ENCODE assay signal across 17 mouse cellular contexts in genomic region chr2:49797444-49798143, GRCm38 (mm10). TPM values are rescaled to one million over a fixed set of nuclear protein-coding genes. Genes with fewer than 3 reads are reported as not detected.
DNase-seq lines count a peak whose midpoint lies in the region; ATAC-seq and TF ChIP-seq lines count a peak whose summit lies in the region.
"Had no signal": no experiment of that assay in that cellular context is flagged by ENCODE, and none has a peak within 500 bp of the region (broad histone marks: within the 10 kb centered on the region; RNA-seq: fewer than 3 reads in every experiment).

No protein-coding gene starts in this region.

- H3K27me3 ChIP-seq in forebrain, postnatal 0 days (ENCODE audit: insufficient read depth, low read length) = no peaks in the 10 kb centered on the region
- H3K27me3 ChIP-seq: embryonic facial prominence, embryonic 13.5 days; forebrain, embryonic 13.5 days; neural tube, embryonic 12.5 days had no signal

- H3K27ac ChIP-seq in forebrain, postnatal 0 days (ENCODE audit: low read depth, low read length) = no peak overlapping the region
- H3K27ac ChIP-seq: embryonic facial prominence, embryonic 13.5 days; forebrain, embryonic 13.5 days; neural tube, embryonic 12.5 days had no signal

- no peak overlapping the region for H3K9ac ChIP-seq in forebrain, postnatal 0 days
- H3K9ac ChIP-seq: embryonic facial prominence, embryonic 13.5 days; forebrain, embryonic 13.5 days; lung, embryonic 14.5 days; neural tube, embryonic 12.5 days had no signal

- no peak for TF ChIP-seq CTCF in forebrain, postnatal 0 days (IDR thresholded peaks at IDR 0.05; ENCODE audit: low read depth)

- ATAC-seq in forebrain, postnatal 0 days = no peak; the same call in 1 of the 2 replicates
- ATAC-seq in activated CD4-positive, CD25-positive, alpha-beta regulatory T cell, adult 4 months = no peak
- ATAC-seq: forebrain, embryonic 13.5 days had no signal

- intact Hi-C loops in heart, postnatal 14 days (cut with DNase I) = no loop called here

- peak; percentile 53 for DNase-seq in layer of hippocampus, adult 11-12 months (ENCODE audit: low spot score)
- no peak for DNase-seq in layer of hippocampus, postnatal 14 days (ENCODE audit: low spot score in 2 of 2)
- DNase-seq in MN1 (ENCODE audit: low spot score) = peak; percentile 35
- DNase-seq in heart, adult 8-10 months (ENCODE audit: low spot score) = peak; percentile 36
- DNase-seq in heart, postnatal 14 days = peak; percentile 21 to 47
- no peak for DNase-seq in forebrain, postnatal 0 days
- DNase-seq in adrenal gland, adult 2 months = no peak
- DNase-seq: adrenal gland, postnatal 14 days; cerebellum, postnatal 36 days; gastrocnemius, postnatal 14 days; kidney, postnatal 14 days; lung, embryonic 14.5 days; midbrain, embryonic 14.5 days had no signal

- no peak overlapping the region for H3K4me2 ChIP-seq in forebrain, postnatal 0 days (ENCODE audit: low read depth)
- H3K4me2 ChIP-seq: embryonic facial prominence, embryonic 13.5 days; forebrain, embryonic 13.5 days; lung, embryonic 14.5 days; neural tube, embryonic 12.5 days had no signal

- no peak overlapping the region for H3K4me3 ChIP-seq in forebrain, postnatal 0 days (ENCODE audit: low read depth, low read length)
- H3K4me3 ChIP-seq: embryonic facial prominence, embryonic 13.5 days; forebrain, embryonic 13.5 days; neural tube, embryonic 12.5 days had no signal

- WGBS in forebrain, postnatal 0 days = 62% methylated on average over 14 of the region's 14 CpGs

- H3K36me3 ChIP-seq in forebrain, postnatal 0 days (ENCODE audit: insufficient read depth) = no peaks in the 10 kb centered on the region
- H3K36me3 ChIP-seq: embryonic facial prominence, embryonic 13.5 days; neural tube, embryonic 12.5 days had no signal

- no peaks in the 10 kb centered on the region for H3K4me1 ChIP-seq in forebrain, postnatal 0 days (ENCODE audit: insufficient read depth)
- H3K4me1 ChIP-seq: forebrain, embryonic 13.5 days; neural tube, embryonic 12.5 days had no signal

- no peaks in the 10 kb centered on the region for H3K9me3 ChIP-seq in forebrain, postnatal 0 days (ENCODE audit: low read length)
- H3K9me3 ChIP-seq: embryonic facial prominence, embryonic 13.5 days; forebrain, embryonic 13.5 days; neural tube, embryonic 12.5 days had no signal

RNA-seq across cellular contexts. Expression of gene Lypd6b, which starts 10.1 kb away (rescaled TPM):
- total RNA-seq in layer of hippocampus, postnatal 14 days (2021) = 1 to 10 TPM; 5.3 to 5.8 TPM
- total RNA-seq in heart, adult 8-10 months (2022) = under 1 TPM in 2 of 4 experiments, not detected in 2; 0.11 to 0.12 TPM
- under 1 TPM; 0.12 to 0.29 TPM for total RNA-seq in heart, postnatal 14 days (2021)
- 18.6 and 23.3 TPM in 2 replicates for total RNA-seq in forebrain, postnatal 0 days (2014; rRNA removed)
- polyA plus RNA-seq in forebrain, postnatal 0 days (2015; fragmentation: Nextera tagmentation; extraction: Ambion mirVana) = 18.0 and 22.2 TPM in 2 replicates
- 1 to 10 TPM in 1 of 2 experiments, not detected in 1; 1.1 TPM for total RNA-seq in adrenal gland, adult 2 months (2021)
- 0.06 TPM in 1 of 2 replicates, not detected in the other for polyA plus RNA-seq in adrenal gland, adult 2 months (2012; rRNA removed)
- under 1 TPM in 1 of 2 experiments, not detected in 1; 0.47 TPM for polyA plus RNA-seq in activated CD4-positive, CD25-positive, alpha-beta regulatory T cell, adult 4 months (2017; shearing (Covaris generic))
- total RNA-seq: gastrocnemius, postnatal 14 days had no signal

Comparison
In these comparisons a context has a peak if more than half of its experiments do, and no peak if none do; other contexts are left out.
1. DNase-seq: peak in layer of hippocampus, adult 11-12 months (single experiment), MN1 (single experiment), heart, adult 8-10 months (single experiment) and heart, postnatal 14 days (2 of 2); none in layer of hippocampus, postnatal 14 days (0 of 2), forebrain, postnatal 0 days (single experiment) and adrenal gland, adult 2 months (single experiment).